Mouse (Mus musculus): Measurements from ENCODE around the gene Il21. TPM values are rescaled to one million over a fixed set of nuclear protein-coding genes. Genes with fewer than 3 reads are reported as not detected.

The Il21 gene
- polyA plus RNA-seq, 1 experiment from 2014 or later: not detected

- no peak overlapping the region for H3K4me2 ChIP-seq (ENCODE audit: low read depth, low read length)
- H3K27me3 ChIP-seq (ENCODE audit: control insufficient read depth, insufficient read depth, low read length): no peaks in the 10 kb centered on the region
- H3K27ac ChIP-seq (ENCODE audit: low read length): no peak overlapping the region
- no peak overlapping the region for H3K9ac ChIP-seq (ENCODE audit: low read length)
- WGBS: 86% methylated on average over 15 of the region's 15 CpGs
- no peaks in the 10 kb centered on the region for H3K4me1 ChIP-seq (ENCODE audit: control insufficient read depth, insufficient read depth, low read length)
- no peaks in the 10 kb centered on the region for H3K36me3 ChIP-seq (ENCODE audit: control insufficient read depth, insufficient read depth, low read length)
- H3K9me3 ChIP-seq (replicated peaks; ENCODE audit: control insufficient read depth, low read length): no peaks in the 10 kb centered on the region
- ATAC-seq (ENCODE audit: insufficient read depth, low FRiP score): no peak
- H3K4me3 ChIP-seq (replicated peaks; ENCODE audit: low read length): no peak overlapping the region
These were observed 25.3 kb upstream of the Il21 start for GRCm38 (mm10) chr3:37257776-37258175.

GRCm38 (mm10) chr3:37250967-37251366 lies 18.5 kb upstream of the Il21 start:
- no peaks in the 10 kb centered on the region for H3K9me3 ChIP-seq (replicated peaks; ENCODE audit: control insufficient read depth, low read length)
- H3K36me3 ChIP-seq (ENCODE audit: control insufficient read depth, insufficient read depth, low read length): no peaks in the 10 kb centered on the region
- no peak overlapping the region for H3K9ac ChIP-seq (ENCODE audit: low read length)
- H3K4me1 ChIP-seq (ENCODE audit: control insufficient read depth, insufficient read depth, low read length): no peaks in the 10 kb centered on the region
- H3K27ac ChIP-seq (ENCODE audit: low read length): no peak overlapping the region
- no peak overlapping the region for H3K4me2 ChIP-seq (ENCODE audit: low read depth, low read length)
- no peak overlapping the region for H3K4me3 ChIP-seq (replicated peaks; ENCODE audit: low read length)
- WGBS: 84% methylated on average over 3 of the region's 3 CpGs
- no peaks in the 10 kb centered on the region for H3K27me3 ChIP-seq (ENCODE audit: control insufficient read depth, insufficient read depth, low read length)
- no peak for ATAC-seq (ENCODE audit: insufficient read depth, low FRiP score)

GRCm38 (mm10) chr3:37235025-37235424 lies 2.6 kb upstream of the Il21 start:
- no peak overlapping the region for H3K27ac ChIP-seq (ENCODE audit: low read length)
- H3K36me3 ChIP-seq (ENCODE audit: control insufficient read depth, insufficient read depth, low read length): no peaks in the 10 kb centered on the region
- no peaks in the 10 kb centered on the region for H3K9me3 ChIP-seq (replicated peaks; ENCODE audit: control insufficient read depth, low read length)
- no peak for ATAC-seq (ENCODE audit: insufficient read depth, low FRiP score)
- H3K4me3 ChIP-seq (replicated peaks; ENCODE audit: low read length): no peak overlapping the region
- no peaks in the 10 kb centered on the region for H3K27me3 ChIP-seq (ENCODE audit: control insufficient read depth, insufficient read depth, low read length)
- no peaks in the 10 kb centered on the region for H3K4me1 ChIP-seq (ENCODE audit: control insufficient read depth, insufficient read depth, low read length)
- H3K9ac ChIP-seq (ENCODE audit: low read length): no peak overlapping the region
- WGBS: 70% methylated on average over 4 of the region's 4 CpGs
- no peak overlapping the region for H3K4me2 ChIP-seq (ENCODE audit: low read depth, low read length)

DNA sequence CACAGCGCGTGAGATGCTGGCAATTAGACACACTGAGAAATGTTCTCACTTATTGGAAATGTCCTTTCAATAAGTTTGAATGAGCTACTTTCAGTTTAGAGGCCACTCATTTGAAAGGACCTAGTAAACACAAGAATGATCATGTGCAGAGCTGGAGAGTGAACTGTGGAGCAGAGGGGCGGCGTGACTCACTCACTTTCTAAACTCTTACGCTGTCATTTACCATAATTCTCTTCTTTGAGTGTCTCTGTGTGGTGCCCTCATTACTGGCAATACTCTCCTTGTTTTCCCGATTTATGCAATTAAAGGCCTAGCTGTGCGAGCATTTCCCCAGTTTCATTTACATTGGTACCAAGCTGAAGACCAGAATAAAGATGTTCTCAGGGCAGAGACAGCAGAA lies 1.3 kb downstream of the Il21 start:
- no peaks in the 10 kb centered on the region for H3K36me3 ChIP-seq (ENCODE audit: control insufficient read depth, insufficient read depth, low read length)
- no peaks in the 10 kb centered on the region for H3K9me3 ChIP-seq (replicated peaks; ENCODE audit: control insufficient read depth, low read length)
- no peak overlapping the region for H3K9ac ChIP-seq (ENCODE audit: low read length)
- no peak overlapping the region for H3K4me2 ChIP-seq (ENCODE audit: low read depth, low read length)
- H3K27ac ChIP-seq (ENCODE audit: low read length): no peak overlapping the region
- H3K4me3 ChIP-seq (replicated peaks; ENCODE audit: low read length): no peak overlapping the region
- ATAC-seq (ENCODE audit: insufficient read depth, low FRiP score): no peak
- H3K4me1 ChIP-seq (ENCODE audit: control insufficient read depth, insufficient read depth, low read length): no peaks in the 10 kb centered on the region
- 89% methylated on average over 7 of the region's 7 CpGs for WGBS
- no peaks in the 10 kb centered on the region for H3K27me3 ChIP-seq (ENCODE audit: control insufficient read depth, insufficient read depth, low read length)

- Histone ChIP-seq H3K4me3 (replicated peaks; ENCODE audit: low read length) (no peak overlapping the region), H3K27ac (ENCODE audit: low read length) (no peak overlapping the region), H3K36me3 (ENCODE audit: control insufficient read depth, insufficient read depth, low read length) (no peaks in the 10 kb centered on the region), H3K9me3 (replicated peaks; ENCODE audit: control insufficient read depth, low read length) (no peaks in the 10 kb centered on the region), H3K27me3 (ENCODE audit: control insufficient read depth, insufficient read depth, low read length) (no peaks in the 10 kb centered on the region), H3K4me2 (ENCODE audit: low read depth, low read length) (no peak overlapping the region), H3K9ac (ENCODE audit: low read length) (no peak overlapping the region), H3K4me1 (ENCODE audit: control insufficient read depth, insufficient read depth, low read length) (no peaks in the 10 kb centered on the region)
- 49% methylated on average over 11 of the region's 11 CpGs for WGBS
- no peak for ATAC-seq (ENCODE audit: insufficient read depth, low FRiP score)
These were observed 3.2 kb downstream of the Il21 start for GRCm38 (mm10) chr3:37229082-37229829.

GRCm38 (mm10) chr3:37225124-37225523 lies 7.3 kb downstream of the Il21 start:
- WGBS: 89% methylated on average over 13 of the region's 13 CpGs
- Histone ChIP-seq H3K27me3 (ENCODE audit: control insufficient read depth, insufficient read depth, low read length) (no peaks in the 10 kb centered on the region), H3K4me1 (ENCODE audit: control insufficient read depth, insufficient read depth, low read length) (no peaks in the 10 kb centered on the region), H3K4me3 (replicated peaks; ENCODE audit: low read length) (no peak overlapping the region), H3K9ac (ENCODE audit: low read length) (no peak overlapping the region), H3K36me3 (ENCODE audit: control insufficient read depth, insufficient read depth, low read length) (no peaks in the 10 kb centered on the region), H3K4me2 (ENCODE audit: low read depth, low read length) (no peak overlapping the region), H3K9me3 (replicated peaks; ENCODE audit: control insufficient read depth, low read length) (no peaks in the 10 kb centered on the region), H3K27ac (ENCODE audit: low read length) (no peak overlapping the region)
- ATAC-seq (ENCODE audit: insufficient read depth, low FRiP score): no peak

DNA sequence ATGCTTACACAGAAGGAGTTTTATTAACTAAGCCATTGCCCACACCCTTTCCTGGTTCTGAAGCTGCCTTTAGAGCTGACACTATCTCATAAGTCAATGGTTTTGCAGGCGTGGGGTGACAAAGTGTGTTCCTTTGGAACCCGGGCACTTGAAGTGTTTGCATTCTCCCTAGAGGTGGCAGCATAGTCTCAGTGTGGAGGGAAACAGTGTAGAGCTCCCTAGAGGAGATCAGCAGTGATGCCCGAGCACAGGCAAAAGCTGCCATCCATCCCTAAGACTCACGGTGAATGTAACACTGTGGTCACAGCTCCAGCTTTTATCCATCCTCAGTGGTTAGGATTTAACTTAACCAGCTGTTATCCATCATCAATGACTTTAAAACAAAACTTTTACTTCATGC lies 13.4 kb downstream of the Il21 start:
- peak; percentile 37; the same call in 1 of the 2 replicates for ATAC-seq (ENCODE audit: insufficient read depth, low FRiP score)
- WGBS: 19% methylated on average over 4 of the region's 4 CpGs

GRCm38 (mm10) chr3:37205226-37205800 lies 27.1 kb downstream of the Il21 start:
- Histone ChIP-seq H3K4me2 (ENCODE audit: low read depth, low read length) (no peak overlapping the region), H3K27me3 (ENCODE audit: control insufficient read depth, insufficient read depth, low read length) (no peaks in the 10 kb centered on the region), H3K4me1 (ENCODE audit: control insufficient read depth, insufficient read depth, low read length) (no peaks in the 10 kb centered on the region; the same call in 1 of the 2 replicates), H3K36me3 (ENCODE audit: control insufficient read depth, insufficient read depth, low read length) (no peaks in the 10 kb centered on the region), H3K9ac (ENCODE audit: low read length) (no peak overlapping the region), H3K4me3 (replicated peaks; ENCODE audit: low read length) (no peak overlapping the region), H3K27ac (ENCODE audit: low read length) (no peak overlapping the region), H3K9me3 (replicated peaks; ENCODE audit: control insufficient read depth, low read length) (no peaks in the 10 kb centered on the region)
- 64% methylated on average over 8 of the region's 8 CpGs for WGBS
- ATAC-seq (ENCODE audit: insufficient read depth, low FRiP score): no peak

More for the DNA sequence above, 13.4 kb downstream of the Il21 start:
- H3K36me3 ChIP-seq (ENCODE audit: control insufficient read depth, insufficient read depth, low read length): no peaks in the 10 kb centered on the region
- no peak overlapping the region for H3K4me3 ChIP-seq (replicated peaks; ENCODE audit: low read length)
- H3K27ac ChIP-seq (ENCODE audit: low read length): no peak overlapping the region
- no peaks in the 10 kb centered on the region for H3K9me3 ChIP-seq (replicated peaks; ENCODE audit: control insufficient read depth, low read length)
- H3K4me2 ChIP-seq (ENCODE audit: low read depth, low read length): no peak overlapping the region
- H3K9ac ChIP-seq (ENCODE audit: low read length): no peak overlapping the region
- H3K27me3 ChIP-seq (ENCODE audit: control insufficient read depth, insufficient read depth, low read length): no peaks in the 10 kb centered on the region
- no peaks in the 10 kb centered on the region for H3K4me1 ChIP-seq (ENCODE audit: control insufficient read depth, insufficient read depth, low read length)

GRCm38 (mm10) chr3:37204556-37204955 lies 27.9 kb downstream of the Il21 start:
- WGBS: 20% methylated on average over 6 of the region's 6 CpGs
- ATAC-seq (ENCODE audit: insufficient read depth, low FRiP score): no peak
- H3K27me3 ChIP-seq (ENCODE audit: control insufficient read depth, insufficient read depth, low read length): no peaks in the 10 kb centered on the region
- peak overlapping the region; percentile 81 for H3K4me2 ChIP-seq (ENCODE audit: low read depth, low read length)
- no peak overlapping the region for H3K27ac ChIP-seq (ENCODE audit: low read length)
- peak overlapping the region; percentile 58 for H3K4me3 ChIP-seq (replicated peaks; ENCODE audit: low read length)
- H3K36me3 ChIP-seq (ENCODE audit: control insufficient read depth, insufficient read depth, low read length): no peaks in the 10 kb centered on the region
- no peaks in the 10 kb centered on the region for H3K9me3 ChIP-seq (replicated peaks; ENCODE audit: control insufficient read depth, low read length)
- no peaks in the 10 kb centered on the region; the same call in 1 of the 2 replicates for H3K4me1 ChIP-seq (ENCODE audit: control insufficient read depth, insufficient read depth, low read length)
- H3K9ac ChIP-seq (ENCODE audit: low read length): peak overlapping the region; percentile 81
